Mouse (Mus musculus) cerebellum, adult 2 months (tissue): ENCODE measurements at regions not wholly inside any gene's neighbourhood (a gene's known extent, or its start where the extent isn't known, plus 50 kb on each side); places are given as distances from the start of the nearest gene placed in this dataset.

ENCODE experiments used
- CTCF ChIP-seq: fragments of 200-500 bp; IDR thresholded peaks from 2 replicates; pipeline ENCODE4 v1.5.1; 2011; ENCODE audit warnings: low read depth, mild to moderate bottlenecking, control low read depth, low read length, moderate library complexity, borderline replicate concordance; ENCODE audit not compliant: insufficient read depth
- POLR2A ChIP-seq: fragments of 200-500 bp; IDR thresholded peaks from 2 replicates; pipeline ENCODE4 v1.6.1; 2011; ENCODE audit warnings: low read length, control low read depth, borderline replicate concordance; ENCODE audit not compliant: insufficient read depth

- no peak for TF ChIP-seq POLR2A
- no peak for TF ChIP-seq CTCF
Measured at GRCm38 (mm10) chr4:75579865-75580264, 301.8 kb upstream of the Dmac1 start.
